Mouse (Mus musculus) fibroblast of lung, adult 2 months (primary cell): ENCODE results near the gene Adora2a.
"Not testable (repeated sequence)": the region's sequence is repeated elsewhere in the genome, so short reads cannot be mapped to it uniquely, and the experiment has no call there.

Experiments
- DNase-seq: peaks from one replicate; pipeline ENCODE4 v3.0.0-alpha.2; 2011; ENCODE audit warnings: low read depth

Gene Adora2a

DNA sequence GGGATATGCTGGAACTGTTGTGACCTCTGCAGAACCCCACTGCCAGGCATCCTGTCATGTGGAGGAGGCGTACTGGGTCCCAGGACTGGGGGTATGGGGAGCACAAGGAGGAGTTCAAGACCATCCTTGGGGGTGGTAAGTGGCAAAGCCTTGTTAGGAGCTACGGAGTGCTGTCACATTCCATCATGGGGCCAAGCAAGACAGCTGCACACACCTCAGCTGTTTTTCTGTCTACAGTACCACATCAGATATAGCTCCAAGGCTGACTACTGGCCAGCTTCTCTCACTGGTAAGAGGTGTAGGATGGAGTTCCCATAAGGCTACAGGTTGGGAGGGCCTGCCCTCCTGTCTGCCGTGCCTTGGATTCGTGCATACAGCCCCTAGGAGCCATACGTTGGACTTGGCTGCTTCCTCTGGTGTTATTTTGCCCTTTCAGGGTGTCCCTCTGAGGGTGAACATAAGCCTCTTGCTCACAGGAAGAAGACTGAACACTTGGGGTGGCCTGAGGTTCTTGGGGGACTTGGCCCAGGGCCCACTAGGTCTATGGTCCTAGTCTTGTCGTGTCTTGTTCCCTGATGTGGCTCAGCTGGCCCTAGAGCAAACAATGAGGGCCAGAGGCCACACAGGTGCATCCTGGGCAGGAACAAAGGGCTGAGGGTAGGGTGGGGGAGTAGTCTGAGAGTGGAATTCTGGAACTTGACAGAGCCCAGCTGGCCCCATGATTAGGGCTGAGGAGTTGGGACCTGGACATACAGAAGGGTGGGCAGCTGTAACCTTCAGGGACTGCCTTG lies 2.3 kb upstream of the Adora2a start:
- no peak for DNase-seq

DNA sequence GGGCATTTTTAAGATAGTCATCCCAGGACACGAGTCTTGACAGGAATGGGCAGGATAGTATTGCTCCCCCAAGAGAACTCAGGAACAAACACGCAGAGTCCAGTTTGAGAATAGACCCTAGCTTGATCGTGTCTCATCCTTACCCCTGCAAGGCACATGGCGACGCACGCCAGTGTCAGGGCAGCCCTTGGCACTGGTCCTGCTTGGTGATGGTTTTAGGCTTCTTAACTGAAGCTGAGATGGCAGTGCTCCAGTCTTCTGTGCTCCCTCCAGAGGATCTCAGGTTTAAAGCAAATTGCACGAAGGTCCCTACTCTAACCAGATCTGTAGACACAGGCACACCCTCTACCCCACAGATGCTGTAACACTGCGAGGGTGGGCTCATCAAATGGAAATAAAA lies 921 bp upstream of the Adora2a start:
- no peak for DNase-seq

DNA sequence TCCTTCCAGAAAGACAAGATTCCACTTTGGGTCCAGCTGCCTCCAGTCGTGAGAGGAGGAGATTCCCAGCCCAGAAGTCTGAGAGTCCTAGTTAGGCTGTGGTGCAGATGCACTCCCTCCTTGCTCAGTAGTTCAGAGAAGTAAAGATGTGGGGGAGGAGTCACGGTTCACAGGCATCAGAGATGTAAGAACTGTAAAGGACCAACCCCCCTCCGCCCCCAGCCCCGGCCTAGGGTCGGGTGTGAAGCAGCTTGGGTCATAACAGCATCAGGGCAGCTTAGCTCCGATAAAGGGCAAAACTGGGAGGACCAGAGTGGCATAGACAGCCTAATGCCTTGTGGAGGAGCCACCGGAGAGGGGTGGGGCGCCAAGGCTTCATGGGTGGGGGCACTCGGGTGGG lies 205 bp upstream of the Adora2a start:
- DNase-seq = no peak

DNA sequence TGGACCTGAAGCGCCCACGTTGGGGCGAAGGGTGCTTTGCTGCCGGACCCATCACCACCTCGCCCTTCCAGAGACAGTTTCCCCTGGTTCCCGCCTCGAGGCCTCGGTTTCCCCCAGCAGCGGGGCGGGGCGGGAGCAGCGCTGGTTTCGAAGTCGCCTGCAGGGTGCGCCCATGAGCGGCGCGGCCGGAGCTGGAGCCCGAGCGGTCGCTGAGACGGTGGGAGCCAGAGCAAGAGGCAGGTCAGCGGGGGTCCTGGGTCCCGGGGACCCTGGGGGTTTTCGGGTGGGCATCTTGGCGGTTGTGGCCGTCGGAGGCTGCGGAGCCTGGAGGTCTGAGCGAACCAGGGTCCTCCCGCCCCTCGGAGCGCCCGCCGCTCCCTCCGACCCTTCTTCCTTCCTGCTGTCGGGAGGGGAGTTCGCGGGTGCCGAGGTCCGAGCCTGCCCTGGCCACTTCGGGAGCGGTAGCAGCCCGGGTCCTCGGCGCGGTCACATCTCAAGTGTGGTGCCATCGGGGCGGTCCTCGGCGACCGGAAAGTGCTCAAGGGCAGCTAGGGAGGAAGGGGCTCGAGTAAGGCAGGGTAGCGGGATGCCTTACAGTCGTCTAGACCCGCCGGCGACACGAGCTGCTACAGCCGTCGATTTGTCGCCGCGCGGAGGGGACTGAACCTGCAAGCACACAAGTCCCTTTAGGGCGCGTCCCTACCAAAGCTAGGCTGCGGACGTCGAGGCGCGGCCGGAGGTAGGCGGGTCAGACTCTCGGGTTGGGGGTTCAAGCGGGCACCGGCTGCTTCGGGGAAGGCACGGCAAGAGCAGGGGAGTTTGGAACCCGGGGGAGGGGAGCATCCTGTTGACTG lies 458 bp downstream of the Adora2a start:
- no peak for DNase-seq

GRCm38 (mm10) chr10:75318206-75318605 lies 1.5 kb downstream of the Adora2a start:
- no peak for DNase-seq

GRCm38 (mm10) chr10:75320321-75320720 lies 3.6 kb downstream of the Adora2a start:
- DNase-seq = no peak

GRCm38 (mm10) chr10:75322966-75323365 lies 6.3 kb downstream of the Adora2a start:
- DNase-seq = no peak

GRCm38 (mm10) chr10:75323986-75324385 lies 7.3 kb downstream of the Adora2a start:
- DNase-seq = no peak

GRCm38 (mm10) chr10:75324391-75324790 lies 7.7 kb downstream of the Adora2a start:
- DNase-seq = no peak

- no peak for DNase-seq
Measured at GRCm38 (mm10) chr10:75325821-75326220, 9.1 kb downstream of the Adora2a start.

DNA sequence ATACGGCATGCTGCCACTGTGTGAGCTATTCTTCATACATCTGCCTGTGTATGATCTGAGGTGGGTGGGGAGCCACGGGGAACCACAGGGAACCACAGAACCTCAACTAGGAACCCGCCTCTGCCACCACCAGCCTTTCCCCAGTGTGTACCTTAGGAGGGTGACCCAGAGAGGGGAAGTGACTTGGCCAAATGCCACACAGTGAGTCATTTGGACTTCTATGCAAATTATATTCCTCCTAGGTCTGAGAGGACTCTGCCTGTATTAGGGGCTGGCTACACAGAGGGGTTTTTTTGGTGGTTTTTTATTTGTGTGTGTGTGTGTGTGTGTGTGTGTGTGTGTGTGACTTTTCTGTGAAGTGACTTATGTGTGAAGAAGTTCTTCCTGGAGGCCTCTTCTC lies 9.9 kb downstream of the Adora2a start:
- no peak for DNase-seq

DNA sequence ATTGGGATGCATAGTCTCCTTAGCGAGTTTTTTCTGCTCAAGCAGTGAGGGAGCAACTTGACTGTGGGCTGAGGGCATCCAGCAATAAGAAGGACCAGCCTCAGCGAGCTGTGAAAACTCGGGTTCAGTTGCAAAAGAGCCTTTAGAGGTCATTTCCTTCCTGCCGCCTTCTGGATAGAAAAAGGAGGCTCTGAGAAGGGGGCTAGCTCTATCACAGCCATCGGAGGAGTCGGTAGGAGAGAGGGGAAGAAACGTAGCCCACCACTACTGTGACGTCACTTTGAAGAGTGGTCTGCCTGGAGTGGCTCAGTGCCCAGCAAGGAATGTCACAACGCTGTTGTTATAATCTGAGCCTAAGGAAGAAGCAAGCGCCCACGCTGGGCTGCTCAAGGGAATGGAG lies 10.4 kb downstream of the Adora2a start:
- no peak for DNase-seq

- no peak for DNase-seq
Measured at GRCm38 (mm10) chr10:75328201-75328704, 11.6 kb downstream of the Adora2a start.

GRCm38 (mm10) chr10:75332268-75332667 lies 15.6 kb downstream of the Adora2a start:
- no peak for DNase-seq

DNA sequence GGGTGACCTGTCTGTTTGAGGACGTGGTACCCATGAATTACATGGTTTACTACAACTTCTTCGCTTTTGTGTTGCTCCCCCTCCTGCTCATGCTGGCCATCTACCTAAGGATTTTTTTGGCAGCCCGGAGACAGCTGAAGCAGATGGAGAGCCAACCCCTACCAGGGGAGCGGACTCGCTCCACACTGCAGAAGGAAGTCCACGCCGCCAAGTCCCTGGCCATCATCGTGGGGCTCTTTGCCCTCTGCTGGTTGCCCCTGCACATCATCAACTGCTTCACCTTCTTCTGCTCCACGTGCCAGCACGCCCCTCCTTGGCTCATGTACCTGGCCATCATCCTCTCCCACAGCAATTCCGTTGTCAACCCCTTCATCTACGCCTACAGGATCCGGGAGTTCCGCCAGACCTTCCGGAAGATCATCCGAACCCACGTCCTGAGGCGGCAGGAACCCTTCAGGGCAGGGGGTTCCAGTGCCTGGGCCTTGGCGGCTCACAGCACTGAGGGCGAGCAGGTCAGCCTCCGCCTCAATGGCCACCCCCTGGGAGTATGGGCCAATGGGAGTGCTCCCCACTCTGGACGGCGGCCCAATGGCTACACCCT lies 16.6 kb downstream of the Adora2a start:
- DNase-seq = no peak

DNA sequence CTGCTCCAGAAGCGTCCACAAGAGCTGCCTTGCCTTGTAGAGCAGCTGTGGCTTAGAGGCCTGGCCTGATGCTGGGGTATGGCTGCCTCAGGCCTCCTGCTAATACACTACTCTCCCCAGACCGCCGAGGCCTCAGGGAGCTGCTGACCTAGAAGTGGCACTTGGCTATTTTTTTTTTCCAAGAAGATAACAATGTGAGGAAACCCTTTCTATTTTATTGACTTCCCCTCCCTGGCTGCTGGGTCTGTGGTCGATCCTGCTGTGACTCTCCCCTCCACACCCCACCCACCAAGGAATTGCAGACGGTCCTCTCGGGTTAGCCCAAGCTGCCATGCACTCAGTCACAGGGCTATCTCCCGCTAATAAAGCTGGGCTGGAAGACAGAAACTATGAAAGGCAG lies 17.5 kb downstream of the Adora2a start:
- no peak for DNase-seq

DNA sequence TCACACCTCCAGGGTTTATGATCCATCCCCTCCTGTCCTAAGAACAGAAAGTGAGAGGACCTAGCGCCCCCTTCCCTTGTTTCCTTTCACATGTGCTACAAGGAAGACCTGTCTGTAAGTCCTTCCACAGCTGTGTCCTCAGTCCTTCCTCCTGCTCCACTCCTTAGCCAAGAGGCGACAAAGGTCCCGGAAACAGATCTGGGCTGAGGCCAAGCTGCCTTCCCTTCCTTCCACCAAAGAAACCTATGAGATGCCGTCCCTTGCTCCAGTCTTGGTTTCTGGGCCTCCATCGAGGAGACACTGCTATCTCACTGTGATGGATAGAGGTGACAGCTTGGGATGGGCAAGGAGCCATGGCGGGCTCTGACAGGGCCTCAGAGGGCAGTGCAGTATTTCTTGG lies 18.4 kb downstream of the Adora2a start:
- no peak for DNase-seq

DNA sequence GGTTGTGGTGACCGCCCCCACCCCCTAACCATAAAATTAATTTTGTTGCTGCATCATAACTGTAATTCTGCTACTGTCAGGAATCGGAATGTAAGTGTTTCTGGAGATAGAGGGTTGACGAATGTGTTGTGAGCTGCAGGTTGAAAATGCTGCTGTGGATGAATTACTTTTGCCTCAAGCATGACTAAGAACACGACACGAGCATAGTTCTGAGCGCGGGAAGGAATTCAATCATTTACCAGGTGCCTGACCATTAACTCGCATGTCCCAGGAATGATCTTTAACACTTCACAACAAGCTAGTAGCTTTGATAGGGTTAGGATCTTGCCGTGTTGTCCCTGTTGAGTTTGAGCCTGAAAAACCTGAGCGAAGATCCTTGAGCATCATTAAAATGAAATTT lies 20.6 kb downstream of the Adora2a start:
- no peak for DNase-seq

GRCm38 (mm10) chr10:75338852-75339251 lies 22.2 kb downstream of the Adora2a start:
- DNase-seq = no peak

- no peak for DNase-seq
Measured at GRCm38 (mm10) chr10:75339377-75339776, 22.7 kb downstream of the Adora2a start.

- no peak for DNase-seq
Measured at GRCm38 (mm10) chr10:75341936-75342335, 25.3 kb downstream of the Adora2a start.

DNA sequence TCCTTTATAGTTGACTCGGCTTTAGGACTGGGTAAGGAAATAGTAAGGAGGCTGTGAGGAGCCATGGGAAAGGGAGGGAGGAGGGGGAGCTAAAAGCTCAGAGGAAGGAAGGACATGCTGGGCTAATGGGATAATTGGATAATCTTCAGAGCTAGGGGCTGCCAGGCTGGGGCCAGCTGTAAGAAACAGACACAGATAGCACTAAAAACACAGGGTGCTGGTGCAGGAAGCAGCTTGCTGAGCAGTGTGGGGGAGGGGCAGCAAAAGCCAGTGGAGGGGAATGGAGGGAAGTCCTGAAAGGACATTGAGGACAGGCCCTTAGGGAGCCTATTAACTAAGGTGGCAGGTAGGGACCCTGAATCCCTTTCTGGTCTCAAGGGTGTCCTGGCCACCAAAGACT lies 27.9 kb downstream of the Adora2a start:
- not testable (repeated sequence) for DNase-seq

DNA sequence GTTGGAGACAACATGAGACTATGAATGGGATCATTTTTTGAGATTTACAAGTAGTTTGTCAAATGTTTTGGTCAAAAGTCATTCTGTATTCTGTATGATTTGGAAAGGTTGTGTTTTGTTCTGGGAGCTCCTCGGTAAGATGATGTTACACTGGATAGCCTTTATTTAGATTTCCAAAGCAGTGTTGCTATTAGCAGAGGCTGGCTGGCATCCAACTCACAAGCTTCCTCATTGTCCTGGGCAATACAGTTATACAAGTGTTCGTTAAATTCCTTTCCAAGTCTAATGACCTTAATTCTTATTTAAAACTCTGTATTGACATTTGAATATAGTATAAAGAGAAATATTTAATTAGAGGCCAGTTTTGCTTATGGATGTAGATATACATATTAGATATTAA lies 28.6 kb downstream of the Adora2a start:
- DNase-seq = no peak
